Mouse (Mus musculus): ENCODE data around the gene Igdcc4. TPM values are rescaled to one million over a fixed set of nuclear protein-coding genes. Genes with fewer than 3 reads are reported as not detected.

Igdcc4 gene
- polyA plus RNA-seq, 1 experiment from 2014 or later, result 11.1 TPM

DNA sequence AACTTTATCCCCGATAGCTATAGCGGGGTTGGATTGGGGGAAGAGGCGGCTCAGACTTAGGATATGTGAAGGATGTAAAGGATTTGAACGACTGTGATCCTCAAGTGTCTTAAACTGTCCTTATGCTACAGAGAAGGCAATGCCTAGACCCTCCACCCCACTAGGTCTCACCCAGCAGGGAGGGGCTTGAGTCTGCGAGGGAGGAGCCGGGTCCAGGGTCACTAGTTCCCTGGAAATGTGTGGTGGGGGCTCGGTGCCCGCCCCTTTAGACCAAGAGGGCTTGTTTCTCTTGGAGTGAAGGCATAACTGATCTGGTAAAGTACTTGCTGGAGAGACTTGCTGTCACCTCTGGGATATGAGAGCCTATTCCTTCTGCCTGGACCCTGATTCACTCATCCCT lies 41.1 kb downstream of the Igdcc4 start:
- Histone ChIP-seq H3K9ac (ENCODE audit: low read length) (peak overlapping the region; percentile 60), H3K9me3 (ENCODE audit: control insufficient read depth, low read length) (no peaks in the 10 kb centered on the region), H3K36me3 (ENCODE audit: control insufficient read depth, insufficient read depth, low read length) (no peaks in the 10 kb centered on the region), H3K4me3 (ENCODE audit: low read depth, low read length) (peak overlapping the region; percentile 70), H3K27me3 (ENCODE audit: control insufficient read depth, insufficient read depth, low read length) (no peaks in the 10 kb centered on the region; the same call in 1 of the 2 replicates), H3K27ac (replicated peaks) (no peak overlapping the region), H3K4me1 (replicated peaks; ENCODE audit: control insufficient read depth, insufficient read depth) (0 out of 2 replicates have a peak, but pooled peaks cover 3% of the 10 kb centered on the region), H3K4me2 (replicated peaks; ENCODE audit: low read depth) (peak overlapping the region; percentile 99)
- TF ChIP-seq CTCF (IDR thresholded peaks at IDR 0.05; ENCODE audit: low read depth) (no peak), EP300 (optimal IDR thresholded peaks at IDR 0.05) (no peak)
- 6% methylated on average over 8 of the region's 8 CpGs for WGBS
- ATAC-seq (ENCODE audit: low FRiP score, low TSS enrichment) (no peak), DNase-seq (ENCODE audit: low spot score) (no peak)

DNA sequence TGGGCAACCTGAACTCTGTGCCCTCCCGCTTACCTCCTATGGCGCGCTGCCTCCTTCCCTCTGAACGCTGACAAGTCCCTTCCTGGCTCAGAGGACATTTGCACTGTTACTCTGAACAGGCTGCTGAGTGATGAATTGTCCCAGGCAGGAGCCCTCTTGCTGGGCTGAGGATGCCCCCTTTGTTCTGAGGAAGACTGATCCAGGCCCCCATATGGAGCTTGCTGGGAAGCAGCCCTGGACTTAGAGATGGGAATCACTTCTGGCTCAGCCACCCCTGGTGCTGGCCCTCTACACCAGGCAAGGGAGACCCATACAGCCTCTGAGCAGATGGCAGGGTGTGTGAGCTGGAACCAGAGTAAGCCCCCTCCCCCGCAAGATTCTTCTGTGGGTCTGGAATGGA lies 44.7 kb downstream of the Igdcc4 start:
- Histone ChIP-seq H3K9ac (ENCODE audit: low read length) (no peak overlapping the region), H3K9me3 (ENCODE audit: control insufficient read depth, low read length) (no peaks in the 10 kb centered on the region), H3K4me3 (ENCODE audit: low read depth, low read length) (no peak overlapping the region), H3K36me3 (ENCODE audit: control insufficient read depth, insufficient read depth, low read length) (no peaks in the 10 kb centered on the region), H3K27ac (replicated peaks) (no peak overlapping the region), H3K4me2 (replicated peaks; ENCODE audit: low read depth) (no peak overlapping the region), H3K4me1 (replicated peaks; ENCODE audit: control insufficient read depth, insufficient read depth) (no peaks in the 10 kb centered on the region), H3K27me3 (ENCODE audit: control insufficient read depth, insufficient read depth, low read length) (no peaks in the 10 kb centered on the region; the same call in 1 of the 2 replicates)
- DNase-seq (ENCODE audit: low spot score) (no peak), ATAC-seq (ENCODE audit: low FRiP score, low TSS enrichment) (no peak)
- no peak for TF ChIP-seq EP300 (optimal IDR thresholded peaks at IDR 0.05)
- 81% methylated on average over 5 of the region's 5 CpGs for WGBS

DNA sequence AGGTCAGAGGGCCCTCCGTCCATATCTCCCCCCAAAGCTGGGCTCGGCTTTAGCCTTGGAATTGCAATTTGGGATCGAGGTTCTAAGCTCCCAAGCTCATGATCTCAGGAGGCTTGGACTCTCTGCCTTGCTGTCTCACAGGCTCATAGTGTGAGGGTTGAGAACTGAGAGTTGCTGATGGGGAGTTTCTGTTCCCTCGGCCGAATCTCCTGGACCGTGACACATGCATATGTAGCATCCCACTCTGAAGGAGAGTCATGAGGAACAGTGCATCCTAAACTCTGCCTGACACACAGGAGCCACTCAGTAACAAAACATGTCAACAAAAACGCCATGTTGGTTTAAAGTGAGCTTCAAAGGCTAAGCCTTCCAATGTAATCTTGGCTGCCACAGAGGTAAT lies 47.2 kb downstream of the Igdcc4 start:
- Histone ChIP-seq H3K9me3 (ENCODE audit: control insufficient read depth, low read length) (no peaks in the 10 kb centered on the region), H3K36me3 (ENCODE audit: control insufficient read depth, insufficient read depth, low read length) (no peaks in the 10 kb centered on the region), H3K27ac (replicated peaks) (no peak overlapping the region), H3K9ac (ENCODE audit: low read length) (no peak overlapping the region), H3K4me1 (replicated peaks; ENCODE audit: control insufficient read depth, insufficient read depth) (no peaks in the 10 kb centered on the region), H3K27me3 (ENCODE audit: control insufficient read depth, insufficient read depth, low read length) (no peaks in the 10 kb centered on the region), H3K4me3 (ENCODE audit: low read depth, low read length) (no peak overlapping the region), H3K4me2 (replicated peaks; ENCODE audit: low read depth) (no peak overlapping the region)
- 73% methylated on average over 7 of the region's 7 CpGs for WGBS
- ATAC-seq (ENCODE audit: low FRiP score, low TSS enrichment), result no peak
- TF ChIP-seq CTCF (IDR thresholded peaks at IDR 0.05; ENCODE audit: low read depth) (no peak), EP300 (optimal IDR thresholded peaks at IDR 0.05) (no peak)
- no peak for DNase-seq (ENCODE audit: low spot score)

DNA sequence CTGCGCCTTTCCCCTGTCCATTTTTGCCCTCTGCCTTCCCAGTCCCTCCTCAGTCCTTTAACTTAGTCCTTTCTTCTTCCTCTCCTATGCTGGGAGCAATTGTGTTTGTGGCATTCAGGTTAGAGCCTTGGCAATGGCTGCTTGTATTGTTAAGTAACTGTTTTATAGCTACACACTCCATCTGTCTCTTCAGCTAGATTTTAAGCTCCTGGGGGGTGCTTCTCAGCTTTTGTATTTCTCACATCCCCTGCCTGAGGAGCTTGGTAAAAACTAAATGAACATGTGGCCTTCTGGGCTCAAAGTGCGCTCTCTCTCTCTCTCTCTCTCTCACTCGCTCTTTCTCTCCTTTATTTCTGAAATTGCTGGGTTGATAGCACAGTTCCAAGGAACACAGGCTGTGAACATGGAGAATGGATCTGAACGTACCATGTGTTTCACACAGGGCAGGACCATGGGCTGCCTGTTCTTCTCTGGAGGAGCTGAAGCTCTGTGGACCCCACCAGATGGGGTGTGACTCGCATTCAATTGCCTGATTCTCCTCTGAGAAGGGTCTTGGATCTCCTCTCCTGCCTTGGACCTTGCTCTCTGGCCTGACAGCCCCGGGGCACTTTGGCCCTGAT lies 51.5 kb downstream of the Igdcc4 start:
- no peaks in the 10 kb centered on the region for H3K4me1 ChIP-seq (replicated peaks; ENCODE audit: control insufficient read depth, insufficient read depth)
- ATAC-seq (ENCODE audit: low FRiP score, low TSS enrichment) (no peak), DNase-seq (ENCODE audit: low spot score) (no peak)
- TF ChIP-seq EP300 (optimal IDR thresholded peaks at IDR 0.05), result no peak
- TF ChIP-seq CTCF (IDR thresholded peaks at IDR 0.05; ENCODE audit: low read depth), result no peak
- no peak overlapping the region for H3K9ac ChIP-seq (ENCODE audit: low read length)
- no peak overlapping the region for H3K4me2 ChIP-seq (replicated peaks; ENCODE audit: low read depth)
- 68% methylated on average over 6 of the region's 6 CpGs for WGBS
- no peak overlapping the region for H3K27ac ChIP-seq (replicated peaks)
- no peaks in the 10 kb centered on the region for H3K36me3 ChIP-seq (ENCODE audit: control insufficient read depth, insufficient read depth, low read length)
- H3K27me3 ChIP-seq (ENCODE audit: control insufficient read depth, insufficient read depth, low read length), result no peaks in the 10 kb centered on the region
- H3K4me3 ChIP-seq (ENCODE audit: low read depth, low read length), result no peak overlapping the region
- no peaks in the 10 kb centered on the region for H3K9me3 ChIP-seq (ENCODE audit: control insufficient read depth, low read length)

DNA sequence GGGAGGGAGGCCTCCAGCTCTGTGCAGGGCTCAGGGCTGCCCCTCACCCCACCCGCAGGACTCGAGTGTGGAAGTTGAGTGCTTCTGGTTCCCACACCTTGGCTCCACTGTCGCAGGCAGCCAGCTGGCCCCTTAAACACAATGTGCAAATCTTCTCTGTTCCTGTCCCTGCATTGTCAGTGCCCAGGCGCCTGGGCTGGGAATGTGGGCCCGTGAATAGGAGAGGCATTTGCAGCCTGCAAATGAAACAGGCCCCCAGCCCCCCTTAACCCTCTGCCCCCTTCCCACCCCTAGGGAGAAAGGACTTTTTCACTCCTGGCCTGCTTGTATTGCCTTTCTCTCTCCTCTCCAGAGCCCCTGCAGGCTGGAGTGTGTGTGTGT lies 52.0 kb downstream of the Igdcc4 start:
- Histone ChIP-seq H3K4me2 (replicated peaks; ENCODE audit: low read depth) (no peak overlapping the region), H3K27me3 (ENCODE audit: control insufficient read depth, insufficient read depth, low read length) (no peaks in the 10 kb centered on the region), H3K4me3 (ENCODE audit: low read depth, low read length) (no peak overlapping the region), H3K9me3 (ENCODE audit: control insufficient read depth, low read length) (no peaks in the 10 kb centered on the region), H3K4me1 (replicated peaks; ENCODE audit: control insufficient read depth, insufficient read depth) (no peaks in the 10 kb centered on the region), H3K27ac (replicated peaks) (no peak overlapping the region), H3K36me3 (ENCODE audit: control insufficient read depth, insufficient read depth, low read length) (no peaks in the 10 kb centered on the region), H3K9ac (ENCODE audit: low read length) (no peak overlapping the region)
- TF ChIP-seq CTCF (IDR thresholded peaks at IDR 0.05; ENCODE audit: low read depth), result no peak
- TF ChIP-seq EP300 (optimal IDR thresholded peaks at IDR 0.05), result no peak
- ATAC-seq (ENCODE audit: low FRiP score, low TSS enrichment) (no peak), DNase-seq (ENCODE audit: low spot score) (no peak)
- 30% methylated on average over 5 of the region's 5 CpGs for WGBS

DNA sequence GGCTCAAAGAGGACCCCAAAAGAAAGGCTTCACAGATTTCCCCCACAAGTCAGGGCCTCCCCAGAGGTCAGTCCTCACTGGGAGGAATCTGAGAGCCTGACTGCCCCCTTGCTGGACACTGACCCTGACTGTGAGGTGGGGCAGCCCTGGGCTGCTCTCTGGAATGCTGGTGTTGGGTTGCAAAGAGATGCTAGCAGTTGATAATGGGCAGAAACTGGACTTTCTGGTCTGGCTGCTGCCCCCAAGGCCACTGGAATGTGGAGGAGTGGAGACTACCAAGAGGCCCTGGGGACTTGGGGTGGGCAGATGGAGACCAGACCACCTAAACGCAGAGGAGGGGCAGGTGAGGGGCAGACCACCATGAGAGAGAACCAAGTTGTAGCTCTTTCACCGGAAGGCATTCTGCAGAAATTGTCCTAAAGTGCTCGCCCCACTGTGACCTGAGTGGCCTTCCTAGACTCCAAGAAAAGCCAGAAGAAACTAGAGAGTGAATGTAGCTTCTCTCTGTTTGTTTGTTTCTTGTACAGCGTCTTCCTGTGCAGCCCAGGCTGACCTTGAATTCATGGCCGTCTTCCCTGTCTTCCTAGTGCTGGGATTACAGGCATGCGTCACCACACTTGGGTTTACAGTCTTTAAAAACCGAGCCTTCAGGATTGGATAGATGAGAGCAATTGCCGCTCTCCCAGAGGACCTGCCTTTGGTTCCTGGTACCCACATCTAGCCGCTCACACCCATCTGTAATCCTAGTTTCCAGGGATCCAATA lies 53.6 kb downstream of the Igdcc4 start:
- H3K9me3 ChIP-seq (ENCODE audit: control insufficient read depth, low read length), result no peaks in the 10 kb centered on the region
- TF ChIP-seq CTCF (IDR thresholded peaks at IDR 0.05; ENCODE audit: low read depth) (no peak), EP300 (optimal IDR thresholded peaks at IDR 0.05) (no peak)
- no peak overlapping the region for H3K27ac ChIP-seq (replicated peaks)
- H3K9ac ChIP-seq (ENCODE audit: low read length), result no peak overlapping the region
- ATAC-seq (ENCODE audit: low FRiP score, low TSS enrichment), result no peak
- H3K36me3 ChIP-seq (ENCODE audit: control insufficient read depth, insufficient read depth, low read length), result no peaks in the 10 kb centered on the region
- no peak overlapping the region for H3K4me2 ChIP-seq (replicated peaks; ENCODE audit: low read depth)
- no peak for DNase-seq (ENCODE audit: low spot score)
- 62% methylated on average over 9 of the region's 9 CpGs for WGBS
- no peak overlapping the region for H3K4me3 ChIP-seq (ENCODE audit: low read depth, low read length)
- no peaks in the 10 kb centered on the region for H3K4me1 ChIP-seq (replicated peaks; ENCODE audit: control insufficient read depth, insufficient read depth)
- no peaks in the 10 kb centered on the region for H3K27me3 ChIP-seq (ENCODE audit: control insufficient read depth, insufficient read depth, low read length)

Data from stomach, postnatal 0 days (tissue).